8 mouse cellular contexts compared by ENCODE assay signal in the genomic region with DNA sequence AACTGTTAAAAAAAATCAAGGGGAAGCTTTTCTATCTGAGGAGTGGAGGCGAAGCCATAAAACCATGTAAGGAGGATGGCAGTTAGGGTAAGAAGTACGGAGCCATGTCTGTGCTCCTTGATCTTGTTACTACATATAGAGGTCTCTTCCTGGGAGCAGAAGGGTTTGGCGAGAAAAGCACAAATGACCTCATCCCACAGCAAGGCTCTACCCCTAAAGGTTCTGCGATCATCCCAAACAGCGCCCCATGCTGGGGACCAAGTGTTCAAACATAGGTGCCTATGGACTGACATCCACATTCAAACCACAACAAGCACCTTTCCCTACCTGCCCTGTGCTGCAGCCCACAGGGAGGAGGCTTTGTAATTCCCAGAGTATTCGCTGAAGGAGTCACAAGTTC. TPM values are rescaled to one million over a fixed set of nuclear protein-coding genes. Genes with fewer than 3 reads are reported as not detected.
DNase-seq lines count a peak whose midpoint lies in the region; ATAC-seq lines count a peak whose summit lies in the region.

No protein-coding gene starts in this region.

- H3K9me3 ChIP-seq in lung, embryonic 15.5 days, result no peaks in the 10 kb centered on the region

- no peak overlapping the region for H3K4me3 ChIP-seq in lung, embryonic 15.5 days

- H3K27me3 ChIP-seq in lung, embryonic 15.5 days, result no peaks in the 10 kb centered on the region

- H3K4me2 ChIP-seq in lung, embryonic 15.5 days, result peak overlapping the region; percentile 36

- H3K9ac ChIP-seq in lung, embryonic 15.5 days, result no peak overlapping the region

- no peaks in the 10 kb centered on the region for H3K36me3 ChIP-seq in lung, embryonic 15.5 days

- H3K4me1 ChIP-seq in lung, embryonic 15.5 days, result no peaks in the 10 kb centered on the region

- DNase-seq in spleen, adult 18-20 months, result peak; percentile 19 to 57
- no peak for DNase-seq in spleen, adult 12 weeks (ENCODE audit: low spot score)
- peak; percentile 10 to 18 for DNase-seq in cerebellum, adult 18-20 months
- DNase-seq in kidney, adult 11 months, result peak; percentile 7
- peak; percentile 33 for DNase-seq in retina, postnatal 1 day

- WGBS in lung, embryonic 15.5 days, result 42% methylated on average over 6 of the region's 6 CpGs

- peak; percentile 21; the same call in 1 of the 2 replicates for ATAC-seq in granulocyte monocyte progenitor cell, adult 5-6 weeks (replicated peaks; ENCODE audit: poor library complexity, severe bottlenecking)
- ATAC-seq in lung, embryonic 15.5 days (ENCODE audit: borderline replicate concordance, extremely low read depth, low FRiP score, low TSS enrichment), result no peak
- ATAC-seq in activated CD4-positive, CD25-positive, alpha-beta regulatory T cell, adult 4 months, result no peak

- no peak overlapping the region for H3K27ac ChIP-seq in lung, embryonic 15.5 days

RNA-seq across cellular contexts. Expression of a gene that starts 21.8 kb away (rescaled TPM):
- total RNA-seq in granulocyte monocyte progenitor cell, adult 5-6 weeks (2014; fragmentation: Nextera tagmentation), result not detected in 2 replicates
- not detected in 2 replicates for total RNA-seq in granulocyte monocyte progenitor cell, adult 5-6 weeks (2017)
- polyA plus RNA-seq in lung, embryonic 15.5 days (2015; fragmentation: Nextera tagmentation; extraction: Ambion mirVana), result 0.82 and 3.8 TPM in 2 replicates
- polyA plus RNA-seq in activated CD4-positive, CD25-positive, alpha-beta regulatory T cell, adult 4 months (2017; shearing (Covaris generic)), result 100 to 1,000 TPM; 305 to 312 TPM

RNA-seq across cellular contexts. Expression of a gene that starts 38.3 kb away (rescaled TPM):
- not detected in 2 replicates for total RNA-seq in granulocyte monocyte progenitor cell, adult 5-6 weeks (2014; fragmentation: Nextera tagmentation)
- not detected in 2 replicates for total RNA-seq in granulocyte monocyte progenitor cell, adult 5-6 weeks (2017)
- polyA plus RNA-seq in lung, embryonic 15.5 days (2015; fragmentation: Nextera tagmentation; extraction: Ambion mirVana), result not detected in 2 replicates
- polyA plus RNA-seq in activated CD4-positive, CD25-positive, alpha-beta regulatory T cell, adult 4 months (2017; shearing (Covaris generic)), result not detected

RNA-seq across cellular contexts. Expression of a gene that starts 40.7 kb away (rescaled TPM):
- total RNA-seq in granulocyte monocyte progenitor cell, adult 5-6 weeks (2014; fragmentation: Nextera tagmentation), result 25.4 and 26.0 TPM in 2 replicates
- total RNA-seq in granulocyte monocyte progenitor cell, adult 5-6 weeks (2017), result 14.3 and 26.1 TPM in 2 replicates
- polyA plus RNA-seq in lung, embryonic 15.5 days (2015; fragmentation: Nextera tagmentation; extraction: Ambion mirVana), result 3.1 and 4.5 TPM in 2 replicates
- polyA plus RNA-seq in activated CD4-positive, CD25-positive, alpha-beta regulatory T cell, adult 4 months (2017; shearing (Covaris generic)), result 10 to 100 TPM; 23.0 to 24.0 TPM

Comparison
In these comparisons a context has a peak if more than half of its experiments do, and no peak if none do; other contexts are left out.
1. RNA of a gene that starts 21.8 kb away (polyA plus RNA-seq): 305 to 312 TPM in activated CD4-positive, CD25-positive, alpha-beta regulatory T cell, adult 4 months; 0.82 to 3.8 TPM in lung, embryonic 15.5 days; every median in the first group is over 10 times any median in the second.